Mouse (Mus musculus): Measurements from ENCODE around the gene Unc93b1. TPM values are rescaled to one million over a fixed set of nuclear protein-coding genes. Genes with fewer than 3 reads are reported as not detected.
"Not testable (repeated sequence)": the region's sequence is repeated elsewhere in the genome, so short reads cannot be mapped to it uniquely, and the experiment has no call there.

Unc93b1 gene
- polyA plus RNA-seq, 1 experiment from 2014 or later = 48.1 TPM

DNA sequence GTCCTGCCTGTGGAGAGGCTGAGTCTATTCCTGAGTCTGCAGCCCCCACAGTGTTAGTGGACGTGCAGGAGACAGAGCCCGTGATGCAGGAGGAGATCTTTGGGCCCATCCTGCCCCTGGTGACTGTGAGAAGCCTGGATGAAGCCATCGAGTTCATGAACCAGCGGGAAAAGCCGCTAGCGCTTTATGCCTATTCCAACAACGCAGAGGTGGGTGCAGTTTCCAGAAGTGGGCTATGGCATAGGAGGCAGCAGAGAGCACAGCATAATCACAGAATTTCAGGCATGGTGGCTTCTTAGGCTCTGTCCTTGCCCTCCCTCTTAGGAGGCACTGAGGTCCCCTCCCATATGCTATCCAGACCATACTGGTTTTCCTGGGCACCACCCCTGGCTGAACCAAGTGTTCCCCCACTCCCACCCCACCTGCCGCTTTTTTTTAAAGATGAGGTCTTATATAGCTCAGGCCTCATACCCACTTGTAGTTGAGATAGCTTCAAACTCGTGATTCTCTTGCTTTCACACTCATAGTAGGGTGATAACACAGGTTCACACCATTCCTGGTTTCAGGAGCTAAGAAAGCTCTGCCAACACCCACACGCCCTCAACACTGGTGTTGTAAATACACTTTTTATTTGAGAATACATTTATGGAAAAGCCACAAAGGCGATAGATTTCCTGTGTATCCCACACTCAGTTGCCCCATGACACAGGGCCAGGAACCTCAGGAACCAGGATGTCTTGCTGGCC is 31.5 kb downstream of the Unc93b1 start:
- H3K4me2 ChIP-seq (ENCODE audit: low read depth, low read length) = no peak overlapping the region
- H3K4me3 ChIP-seq (ENCODE audit: low read depth, low read length) = no peak overlapping the region
- DNase-seq = no peak
- no peak overlapping the region for H3K27ac ChIP-seq (ENCODE audit: low read depth)
- no peaks in the 10 kb centered on the region for H3K36me3 ChIP-seq (replicated peaks; ENCODE audit: insufficient read depth, low read length)
- no peak overlapping the region for H3K9ac ChIP-seq (replicated peaks)
- 74% methylated on average over 11 of the region's 11 CpGs for WGBS (ENCODE audit: insufficient replicate concordance)
- H3K9me3 ChIP-seq (ENCODE audit: low read length) = no peaks in the 10 kb centered on the region
- H3K4me1 ChIP-seq (ENCODE audit: insufficient read depth) = no peaks in the 10 kb centered on the region
- peak; percentile 30 for TF ChIP-seq CTCF (IDR thresholded peaks at IDR 0.05; ENCODE audit: low read depth)
- no peak for TF ChIP-seq EP300 (IDR thresholded peaks at IDR 0.05; ENCODE audit: low read depth)
- no peaks in the 10 kb centered on the region for H3K27me3 ChIP-seq (ENCODE audit: insufficient read depth, low read length)
- no peak for ATAC-seq

DNA sequence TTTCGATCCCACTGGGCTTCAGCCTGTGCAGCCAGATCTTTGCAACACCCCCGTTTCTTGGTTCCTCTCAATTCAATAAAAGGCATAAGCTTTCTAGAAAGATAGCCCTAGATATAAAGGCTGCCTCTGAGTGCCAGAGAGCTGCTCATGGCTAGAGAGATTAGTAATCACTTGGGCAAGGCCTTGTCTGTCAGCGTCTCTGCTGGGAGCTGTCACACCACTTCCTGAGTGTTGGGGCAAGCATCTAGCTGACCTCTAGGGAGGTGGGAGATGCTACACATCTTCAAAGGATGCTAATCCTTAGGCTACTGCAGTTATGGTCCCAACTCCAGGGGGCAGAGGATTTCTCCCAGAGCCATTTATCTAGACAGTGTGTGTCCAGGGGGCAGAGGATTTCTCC is 32.3 kb downstream of the Unc93b1 start:
- H3K27me3 ChIP-seq (ENCODE audit: insufficient read depth, low read length) = no peaks in the 10 kb centered on the region
- no peak overlapping the region for H3K9ac ChIP-seq (replicated peaks)
- no peak for TF ChIP-seq EP300 (IDR thresholded peaks at IDR 0.05; ENCODE audit: low read depth)
- no peak for TF ChIP-seq CTCF (IDR thresholded peaks at IDR 0.05; ENCODE audit: low read depth)
- WGBS (ENCODE audit: insufficient replicate concordance) = 49% methylated on average over 3 of the region's 3 CpGs
- ATAC-seq (no peak), DNase-seq (no peak)
- H3K4me3 ChIP-seq (ENCODE audit: low read depth, low read length) = no peak overlapping the region
- H3K4me2 ChIP-seq (ENCODE audit: low read depth, low read length) = no peak overlapping the region
- no peak overlapping the region for H3K27ac ChIP-seq (ENCODE audit: low read depth)
- no peaks in the 10 kb centered on the region for H3K36me3 ChIP-seq (replicated peaks; ENCODE audit: insufficient read depth, low read length)
- no peaks in the 10 kb centered on the region for H3K4me1 ChIP-seq (ENCODE audit: insufficient read depth)
- H3K9me3 ChIP-seq (ENCODE audit: low read length) = no peaks in the 10 kb centered on the region

DNA sequence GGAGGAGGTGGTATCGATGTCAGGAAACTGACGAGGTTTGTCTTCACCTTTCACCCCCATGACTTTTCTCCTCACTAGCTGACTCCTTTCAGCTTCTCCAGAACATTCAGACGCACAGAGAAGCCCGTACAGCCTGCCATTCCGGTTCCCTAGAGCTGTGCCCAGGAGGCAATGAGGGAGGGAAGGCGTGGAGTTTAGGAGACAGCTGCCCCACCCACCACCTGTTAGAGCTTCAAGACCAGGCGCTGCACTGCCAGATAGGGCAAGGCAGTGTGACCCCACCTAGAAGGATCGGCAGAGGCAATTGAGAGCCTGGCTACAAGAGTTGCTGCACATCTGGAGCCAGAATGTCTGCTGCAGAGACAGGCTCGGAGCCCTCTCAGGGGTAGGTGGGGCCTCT is 37.2 kb downstream of the Unc93b1 start, which contains the start of gene Aldh3b2:
TSS of gene Aldh3b2 (plus strand) at position 100 of the 400 bp plus-strand sequence.
- H3K27ac ChIP-seq (ENCODE audit: low read depth) = no peak within 1 kb of the TSS
- no peak within 1 kb of the TSS for H3K9ac ChIP-seq (replicated peaks)
- no peaks in the 10 kb centered on the region for H3K9me3 ChIP-seq (ENCODE audit: low read length)
- H3K4me2 ChIP-seq (ENCODE audit: low read depth, low read length) = no peak within 1 kb of the TSS
- TF ChIP-seq EP300 (IDR thresholded peaks at IDR 0.05; ENCODE audit: low read depth) (no peak), CTCF (IDR thresholded peaks at IDR 0.05; ENCODE audit: low read depth) (no peak)
- DNase-seq (no peak), ATAC-seq (peak; percentile 60; the same call in 1 of the 2 replicates)
- H3K4me3 ChIP-seq (ENCODE audit: low read depth, low read length) = no peak within 1 kb of the TSS
- H3K36me3 ChIP-seq (replicated peaks; ENCODE audit: insufficient read depth, low read length) = no peaks in the 10 kb centered on the region
- WGBS (ENCODE audit: insufficient replicate concordance) = 47% methylated on average over 9 of the region's 9 CpGs
- no peaks in the 10 kb centered on the region for H3K4me1 ChIP-seq (ENCODE audit: insufficient read depth)
- H3K27me3 ChIP-seq (ENCODE audit: insufficient read depth, low read length) = no peaks in the 10 kb centered on the region

DNA sequence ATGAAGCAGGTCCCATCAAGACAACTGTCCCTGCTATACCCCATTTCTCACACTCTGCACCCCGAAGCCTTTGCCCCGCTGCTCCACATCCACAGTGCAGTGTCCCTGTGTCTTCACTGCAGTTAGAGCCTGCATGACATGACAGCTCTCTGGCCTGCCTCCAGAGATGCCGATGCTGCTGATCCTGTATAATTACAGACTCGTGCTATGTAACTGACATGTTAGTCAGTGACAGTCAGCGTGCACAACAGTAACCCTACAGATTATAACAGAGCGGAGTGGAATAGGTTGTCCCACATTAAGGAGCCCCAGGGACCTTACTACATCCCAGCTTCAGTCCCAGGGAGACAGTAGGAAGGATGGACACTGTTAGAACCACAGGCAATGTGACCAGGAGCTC is 39.6 kb downstream of the Unc93b1 start:
- not testable (repeated sequence) for H3K27me3 ChIP-seq (ENCODE audit: insufficient read depth, low read length); H3K4me1 ChIP-seq (ENCODE audit: insufficient read depth); H3K4me3 ChIP-seq (ENCODE audit: low read depth, low read length); H3K36me3 ChIP-seq (replicated peaks; ENCODE audit: insufficient read depth, low read length); DNase-seq; H3K27ac ChIP-seq (ENCODE audit: low read depth); H3K9me3 ChIP-seq (ENCODE audit: low read length); H3K4me2 ChIP-seq (ENCODE audit: low read depth, low read length); H3K9ac ChIP-seq (replicated peaks); ATAC-seq
- 80% methylated on average over 6 of the region's 6 CpGs for WGBS (ENCODE audit: insufficient replicate concordance)

DNA sequence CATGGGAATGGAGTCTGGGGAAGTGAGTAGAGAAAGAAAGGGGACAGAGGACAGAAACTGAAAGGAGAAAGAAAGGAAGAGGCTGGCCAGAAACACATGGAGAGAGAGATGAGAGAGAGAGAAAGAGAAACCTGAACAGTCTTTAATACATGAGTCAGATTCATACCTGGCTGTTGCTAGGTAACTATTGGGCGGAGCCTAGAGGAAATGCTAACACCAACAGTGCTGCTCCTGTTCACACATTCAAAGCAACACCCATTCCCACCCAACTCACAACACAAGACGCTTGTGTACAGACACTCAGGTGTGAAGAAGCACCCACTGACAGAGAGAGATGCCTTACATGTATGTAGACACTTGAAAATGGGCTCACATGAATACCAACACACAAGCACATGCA is 40.9 kb downstream of the Unc93b1 start:
- no peak overlapping the region for H3K27ac ChIP-seq (ENCODE audit: low read depth)
- H3K9me3 ChIP-seq (ENCODE audit: low read length) = no peaks in the 10 kb centered on the region
- no peak overlapping the region for H3K4me2 ChIP-seq (ENCODE audit: low read depth, low read length)
- no peaks in the 10 kb centered on the region for H3K36me3 ChIP-seq (replicated peaks; ENCODE audit: insufficient read depth, low read length)
- H3K27me3 ChIP-seq (ENCODE audit: insufficient read depth, low read length) = no peaks in the 10 kb centered on the region
- DNase-seq = no peak
- no peaks in the 10 kb centered on the region for H3K4me1 ChIP-seq (ENCODE audit: insufficient read depth)
- WGBS (ENCODE audit: insufficient replicate concordance) = 74% methylated on average over 2 of the region's 2 CpGs
- no peak overlapping the region for H3K4me3 ChIP-seq (ENCODE audit: low read depth, low read length)
- TF ChIP-seq EP300 (IDR thresholded peaks at IDR 0.05; ENCODE audit: low read depth) = no peak
- TF ChIP-seq CTCF (IDR thresholded peaks at IDR 0.05; ENCODE audit: low read depth) = no peak
- H3K9ac ChIP-seq (replicated peaks) = no peak overlapping the region
- no peak for ATAC-seq

DNA sequence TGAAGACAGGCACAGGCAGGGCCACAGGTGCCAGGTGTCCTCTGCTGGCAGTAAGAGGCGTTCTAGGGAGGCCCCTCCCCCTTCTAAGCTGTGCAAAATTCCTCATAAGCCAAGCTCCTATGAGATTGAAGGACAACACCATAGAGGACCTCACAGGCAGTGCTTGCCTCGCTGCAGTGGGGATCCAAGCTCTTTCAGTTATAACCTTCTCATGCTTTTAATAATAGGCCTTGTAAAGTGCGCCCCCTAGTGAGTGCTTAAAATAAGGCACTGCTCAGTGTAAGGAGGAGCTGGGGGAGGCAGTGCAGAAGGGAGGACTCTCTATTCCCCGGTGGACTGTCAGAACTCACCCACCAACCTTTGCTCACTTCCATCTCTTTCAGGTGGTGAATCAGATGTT is 45.3 kb downstream of the Unc93b1 start:
- peaks cover 9% of the 10 kb centered on the region for H3K4me1 ChIP-seq (ENCODE audit: insufficient read depth)
- H3K9me3 ChIP-seq (ENCODE audit: low read length) = no peaks in the 10 kb centered on the region
- H3K4me2 ChIP-seq (ENCODE audit: low read depth, low read length) = no peak overlapping the region
- H3K27ac ChIP-seq (ENCODE audit: low read depth) = no peak overlapping the region
- 17% methylated on average over 4 of the region's 4 CpGs for whole genome bisulfite sequencing (ENCODE audit: insufficient replicate concordance)
- H3K27me3 ChIP-seq (ENCODE audit: insufficient read depth, low read length) = no peaks in the 10 kb centered on the region
- TF ChIP-seq EP300 (IDR thresholded peaks at IDR 0.05; ENCODE audit: low read depth) (no peak), CTCF (IDR thresholded peaks at IDR 0.05; ENCODE audit: low read depth) (peak; percentile 93)
- no peak overlapping the region for H3K9ac ChIP-seq (replicated peaks)
- ATAC-seq (peak; percentile 60; the same call in 1 of the 2 replicates), DNase-seq (peak; percentile 82)
- no peaks in the 10 kb centered on the region for H3K36me3 ChIP-seq (replicated peaks; ENCODE audit: insufficient read depth, low read length)
- H3K4me3 ChIP-seq (ENCODE audit: low read depth, low read length) = no peak overlapping the region
